Mouse (Mus musculus): Measurements from ENCODE around the gene Inpp5k. TPM values are rescaled to one million over a fixed set of nuclear protein-coding genes. Genes with fewer than 3 reads are reported as not detected.

Inpp5k gene
- polyA plus RNA-seq, 1 experiment, result 15.2 TPM

GRCm38 (mm10) chr11:75658311-75658710 lies 27.5 kb downstream of the Inpp5k start:
- no peak for TF ChIP-seq CTCF (IDR thresholded peaks at IDR 0.05; ENCODE audit: borderline replicate concordance, insufficient read depth, low read length)
- TF ChIP-seq POLR2A (IDR thresholded peaks at IDR 0.05; ENCODE audit: low read depth, low read length), result no peak
- H3K4me3 ChIP-seq (ENCODE audit: insufficient read depth, low read length), result no peak overlapping the region; the same call in 1 of the 2 replicates
- peaks cover 11% of the 10 kb centered on the region for H3K4me1 ChIP-seq (ENCODE audit: control insufficient read depth, insufficient read depth, low read length)

GRCm38 (mm10) chr11:75658996-75659750 lies 28.4 kb downstream of the Inpp5k start:
- H3K4me3 ChIP-seq (ENCODE audit: insufficient read depth, low read length), result no peak overlapping the region
- no peak overlapping the region for H3K27ac ChIP-seq (ENCODE audit: insufficient read depth, low read length)
- peaks cover 11% of the 10 kb centered on the region for H3K4me1 ChIP-seq (ENCODE audit: control insufficient read depth, insufficient read depth, low read length)
- no peak for TF ChIP-seq CTCF (IDR thresholded peaks at IDR 0.05; ENCODE audit: borderline replicate concordance, insufficient read depth, low read length)
- TF ChIP-seq POLR2A (IDR thresholded peaks at IDR 0.05; ENCODE audit: low read depth, low read length), result no peak

More at GRCm38 (mm10) chr11:75658311-75658710, 27.5 kb downstream of the Inpp5k start:
- H3K27ac ChIP-seq (ENCODE audit: insufficient read depth, low read length), result no peak overlapping the region

- H3K27ac ChIP-seq (ENCODE audit: insufficient read depth, low read length), result no peak overlapping the region
- no peak for TF ChIP-seq CTCF (IDR thresholded peaks at IDR 0.05; ENCODE audit: borderline replicate concordance, insufficient read depth, low read length)
- TF ChIP-seq POLR2A (IDR thresholded peaks at IDR 0.05; ENCODE audit: low read depth, low read length), result no peak
- H3K4me1 ChIP-seq (ENCODE audit: control insufficient read depth, insufficient read depth, low read length), result peaks cover 4% of the 10 kb centered on the region
- no peak overlapping the region for H3K4me3 ChIP-seq (ENCODE audit: insufficient read depth, low read length)
Observed at GRCm38 (mm10) chr11:75660081-75660590, 29.3 kb downstream of the Inpp5k start.

GRCm38 (mm10) chr11:75660941-75661800 lies 30.4 kb downstream of the Inpp5k start:
- TF ChIP-seq POLR2A (IDR thresholded peaks at IDR 0.05; ENCODE audit: low read depth, low read length) (no peak), CTCF (IDR thresholded peaks at IDR 0.05; ENCODE audit: borderline replicate concordance, insufficient read depth, low read length) (no peak)
- no peak overlapping the region for H3K27ac ChIP-seq (ENCODE audit: insufficient read depth, low read length)

GRCm38 (mm10) chr11:75662131-75662530 lies 31.3 kb downstream of the Inpp5k start:
- H3K4me1 ChIP-seq (ENCODE audit: control insufficient read depth, insufficient read depth, low read length), result peaks cover 3% of the 10 kb centered on the region
- no peak overlapping the region for H3K4me3 ChIP-seq (ENCODE audit: insufficient read depth, low read length)
- TF ChIP-seq POLR2A (IDR thresholded peaks at IDR 0.05; ENCODE audit: low read depth, low read length) (no peak), CTCF (IDR thresholded peaks at IDR 0.05; ENCODE audit: borderline replicate concordance, insufficient read depth, low read length) (no peak)
- H3K27ac ChIP-seq (ENCODE audit: insufficient read depth, low read length), result no peak overlapping the region

More at GRCm38 (mm10) chr11:75660941-75661800, 30.4 kb downstream of the Inpp5k start:
- H3K4me3 ChIP-seq (ENCODE audit: insufficient read depth, low read length), result no peak overlapping the region
- peaks cover 3% of the 10 kb centered on the region for H3K4me1 ChIP-seq (ENCODE audit: control insufficient read depth, insufficient read depth, low read length)

- Histone ChIP-seq H3K4me3 (ENCODE audit: insufficient read depth, low read length) (no peak overlapping the region), H3K27ac (ENCODE audit: insufficient read depth, low read length) (no peak overlapping the region), H3K4me1 (ENCODE audit: control insufficient read depth, insufficient read depth, low read length) (no peaks in the 10 kb centered on the region)
- TF ChIP-seq POLR2A (IDR thresholded peaks at IDR 0.05; ENCODE audit: low read depth, low read length) (no peak), CTCF (IDR thresholded peaks at IDR 0.05; ENCODE audit: borderline replicate concordance, insufficient read depth, low read length) (no peak)
Observed at GRCm38 (mm10) chr11:75666296-75666695, 35.5 kb downstream of the Inpp5k start.

GRCm38 (mm10) chr11:75668621-75669020 lies 37.8 kb downstream of the Inpp5k start:
- TF ChIP-seq CTCF (IDR thresholded peaks at IDR 0.05; ENCODE audit: borderline replicate concordance, insufficient read depth, low read length), result no peak
- no peak for TF ChIP-seq POLR2A (IDR thresholded peaks at IDR 0.05; ENCODE audit: low read depth, low read length)
- no peak overlapping the region for H3K27ac ChIP-seq (ENCODE audit: insufficient read depth, low read length)
- no peaks in the 10 kb centered on the region for H3K4me1 ChIP-seq (ENCODE audit: control insufficient read depth, insufficient read depth, low read length)
- H3K4me3 ChIP-seq (ENCODE audit: insufficient read depth, low read length), result no peak overlapping the region

GRCm38 (mm10) chr11:75669176-75669852 lies 38.5 kb downstream of the Inpp5k start:
- Histone ChIP-seq H3K4me3 (ENCODE audit: insufficient read depth, low read length) (no peak overlapping the region), H3K27ac (ENCODE audit: insufficient read depth, low read length) (no peak overlapping the region), H3K4me1 (ENCODE audit: control insufficient read depth, insufficient read depth, low read length) (no peaks in the 10 kb centered on the region)
- TF ChIP-seq POLR2A (IDR thresholded peaks at IDR 0.05; ENCODE audit: low read depth, low read length) (no peak), CTCF (IDR thresholded peaks at IDR 0.05; ENCODE audit: borderline replicate concordance, insufficient read depth, low read length) (no peak)

GRCm38 (mm10) chr11:75669853-75670200 lies 39.0 kb downstream of the Inpp5k start:
- Histone ChIP-seq H3K27ac (ENCODE audit: insufficient read depth, low read length) (no peak overlapping the region), H3K4me3 (ENCODE audit: insufficient read depth, low read length) (no peak overlapping the region), H3K4me1 (ENCODE audit: control insufficient read depth, insufficient read depth, low read length) (no peaks in the 10 kb centered on the region)
- no peak for TF ChIP-seq CTCF (IDR thresholded peaks at IDR 0.05; ENCODE audit: borderline replicate concordance, insufficient read depth, low read length)
- no peak for TF ChIP-seq POLR2A (IDR thresholded peaks at IDR 0.05; ENCODE audit: low read depth, low read length)
